Mouse (Mus musculus) right cerebral cortex, adult 2 months (tissue): ENCODE data around the gene Kank4.
"Not testable (repeated sequence)": the region's sequence is repeated elsewhere in the genome, so short reads cannot be mapped to it uniquely, and the experiment has no call there.

ENCODE experiments used
- DNase-seq, 2 experiments: peaks; one replicate each; pipeline ENCODE4 v3.0.0; 2021 to 2022; ENCODE audit warnings: low spot score in 2 of 2

Gene Kank4

DNA sequence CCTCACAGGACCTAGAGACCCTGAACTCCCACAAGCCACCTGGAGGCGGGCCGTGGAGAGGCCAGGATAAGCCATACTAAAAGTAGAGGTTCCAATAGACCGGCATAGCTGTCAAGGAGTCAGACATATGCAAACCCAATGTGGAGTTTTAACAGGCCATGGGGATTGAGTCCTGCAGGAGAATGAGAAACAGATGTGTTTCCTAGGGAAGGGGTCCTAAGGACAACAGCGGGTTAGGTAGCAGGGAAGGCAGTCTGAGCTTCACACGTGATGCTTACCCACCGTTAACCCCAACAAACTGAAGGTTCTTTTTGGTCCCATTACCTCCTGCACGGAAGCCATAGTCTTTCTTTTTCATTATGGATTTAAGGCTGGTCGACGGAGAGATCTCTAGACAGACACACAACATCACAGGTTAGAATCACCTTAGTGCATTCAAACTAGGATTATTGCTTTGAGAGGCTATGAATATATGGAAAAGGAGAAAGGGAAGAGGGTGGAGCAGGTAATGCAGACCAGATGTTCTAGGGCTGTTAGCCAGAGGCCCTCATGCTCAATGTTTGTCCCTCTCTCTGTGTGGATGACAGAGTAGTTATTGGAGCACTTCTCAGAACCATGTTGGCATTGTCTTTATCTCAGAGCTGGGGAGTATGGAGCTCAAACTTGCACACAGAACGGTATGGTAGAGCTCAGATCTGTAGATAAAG is 40.5 kb downstream of the Kank4 start:
- DNase-seq, result no peak

DNA sequence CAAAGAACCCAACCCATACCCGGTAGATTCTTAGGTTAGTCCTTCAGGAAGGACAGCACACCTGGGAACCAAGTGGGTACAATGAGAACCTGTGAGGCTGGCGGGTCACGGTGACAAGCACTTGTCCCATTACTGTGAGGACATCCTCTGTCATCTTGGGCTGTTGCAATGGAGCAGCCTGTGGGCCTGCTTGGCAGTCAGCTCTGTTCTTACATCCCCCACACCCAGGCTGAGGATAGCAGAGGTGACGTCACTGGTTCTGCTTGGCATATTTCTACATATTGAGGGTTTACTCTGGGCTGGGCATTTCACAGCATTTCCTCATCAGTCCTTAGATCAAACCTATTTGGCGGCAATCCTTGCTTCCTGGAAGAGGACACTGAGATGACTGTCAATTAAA is 43.6 kb downstream of the Kank4 start:
- DNase-seq, result no peak

DNA sequence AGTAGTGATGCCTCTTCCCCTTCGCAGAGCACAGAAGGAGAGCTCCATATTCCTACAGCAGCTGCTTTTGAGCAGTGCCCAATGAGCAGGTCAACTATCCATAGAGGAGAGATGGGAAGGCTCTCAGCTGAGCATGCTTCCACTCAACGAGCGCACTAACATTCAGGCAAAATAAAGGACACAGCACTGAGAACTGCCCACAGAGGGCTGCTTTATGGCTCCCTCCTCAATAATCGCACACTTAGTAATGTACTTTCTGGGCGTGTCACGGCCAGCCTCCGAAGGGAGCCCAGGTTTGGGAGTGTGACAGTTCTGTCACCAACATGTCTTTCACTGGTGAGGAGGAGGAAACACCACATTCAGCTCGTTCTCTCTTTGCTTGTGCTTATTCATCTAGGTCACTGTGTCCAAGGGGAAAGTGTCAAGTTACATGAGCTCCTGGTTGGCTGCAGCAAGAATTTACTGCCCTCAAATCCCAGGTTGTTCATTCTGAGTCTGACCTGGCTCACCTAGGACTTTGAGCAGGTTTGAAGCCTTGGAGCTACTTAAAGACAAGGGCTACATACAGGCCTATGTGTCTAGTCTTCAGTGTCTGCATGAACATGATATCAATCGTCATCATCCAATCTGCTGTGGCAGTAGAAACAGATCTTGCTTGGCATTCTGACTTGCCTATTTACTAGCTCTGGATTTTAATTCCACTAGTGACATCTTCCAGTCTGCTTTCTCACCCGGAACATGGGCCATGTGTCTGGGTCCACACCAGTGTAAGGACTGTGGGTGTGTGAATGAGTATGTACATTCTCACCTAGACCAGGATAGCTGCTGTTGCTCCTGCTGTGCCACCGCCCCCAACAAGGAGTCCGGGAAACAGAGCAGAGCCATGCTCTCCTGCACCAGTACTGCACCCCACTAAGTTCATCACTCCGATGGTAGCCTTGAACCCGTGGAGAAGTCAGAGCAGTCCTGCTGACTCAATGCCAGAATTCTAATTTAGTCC is 49.9 kb downstream of the Kank4 start:
- DNase-seq, result no peak

DNA sequence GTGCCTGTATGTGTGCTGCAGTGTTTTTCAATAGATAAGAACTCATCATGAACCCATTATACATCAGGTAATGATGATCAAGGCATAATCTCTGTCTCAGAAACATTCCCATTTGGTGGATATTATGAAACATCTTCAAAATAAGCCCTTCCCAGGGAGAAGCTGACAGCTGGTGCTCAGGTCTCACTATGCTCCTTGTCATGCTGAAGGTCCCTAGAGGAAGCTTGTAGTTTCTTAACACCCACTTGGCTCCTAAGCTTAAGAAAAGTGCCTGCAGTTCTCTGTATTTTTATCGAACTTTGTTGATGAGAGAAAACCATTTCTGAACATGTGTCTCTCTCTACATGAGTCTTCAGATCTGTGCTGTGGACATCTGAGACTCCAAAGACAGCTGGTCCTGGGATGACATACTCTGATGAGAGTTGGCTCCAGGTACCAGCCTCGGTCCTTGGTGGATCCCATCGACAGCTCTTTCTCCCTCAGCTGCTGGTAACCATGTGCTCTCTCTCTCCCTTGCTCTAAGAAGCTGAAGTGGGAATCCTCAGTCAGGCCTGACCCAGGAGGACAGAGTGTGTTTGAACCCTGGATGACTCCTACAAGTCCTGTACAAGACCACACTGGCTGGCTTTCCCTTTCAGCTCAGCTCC is 58.3 kb downstream of the Kank4 start:
- no peak for DNase-seq

DNA sequence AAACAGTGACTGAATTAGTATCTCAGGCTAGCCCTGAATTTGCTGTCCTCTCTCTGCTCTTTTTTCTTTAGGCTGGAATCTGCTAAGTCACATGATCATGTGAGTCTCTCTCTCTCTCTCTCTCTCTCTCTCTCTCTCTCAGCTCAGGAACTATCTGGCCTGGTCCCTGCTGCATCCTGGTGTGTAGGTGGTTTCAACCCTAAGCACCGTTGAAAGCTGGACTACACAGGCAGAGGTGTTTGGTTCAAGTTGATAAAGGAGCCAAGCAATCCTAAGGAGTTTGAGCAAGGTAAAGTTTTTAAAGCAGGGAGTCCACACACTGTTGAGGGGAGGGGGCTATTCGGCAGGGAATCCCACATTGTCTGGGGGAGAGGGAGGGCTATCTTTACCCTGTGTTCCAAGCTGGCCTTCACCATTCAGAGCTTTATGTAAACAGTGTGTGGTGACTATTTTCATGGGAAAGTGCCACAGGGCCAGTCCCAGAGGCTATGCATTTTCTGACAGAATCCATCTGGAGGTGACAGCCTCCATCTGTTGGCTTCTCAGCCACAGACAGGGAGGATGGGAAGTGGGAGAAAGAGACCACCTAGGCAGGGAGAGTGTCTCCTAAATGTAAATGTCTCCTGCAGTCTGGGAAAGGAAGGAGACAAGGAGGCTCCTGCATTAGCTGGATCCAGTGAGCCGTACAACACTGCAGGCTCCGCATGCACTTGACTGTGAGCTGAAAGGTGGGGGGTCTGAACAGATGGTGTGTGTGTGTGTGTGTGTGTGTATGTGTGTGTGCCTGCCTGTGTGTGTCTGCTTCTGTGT is 59.1 kb downstream of the Kank4 start:
- no peak for DNase-seq

DNA sequence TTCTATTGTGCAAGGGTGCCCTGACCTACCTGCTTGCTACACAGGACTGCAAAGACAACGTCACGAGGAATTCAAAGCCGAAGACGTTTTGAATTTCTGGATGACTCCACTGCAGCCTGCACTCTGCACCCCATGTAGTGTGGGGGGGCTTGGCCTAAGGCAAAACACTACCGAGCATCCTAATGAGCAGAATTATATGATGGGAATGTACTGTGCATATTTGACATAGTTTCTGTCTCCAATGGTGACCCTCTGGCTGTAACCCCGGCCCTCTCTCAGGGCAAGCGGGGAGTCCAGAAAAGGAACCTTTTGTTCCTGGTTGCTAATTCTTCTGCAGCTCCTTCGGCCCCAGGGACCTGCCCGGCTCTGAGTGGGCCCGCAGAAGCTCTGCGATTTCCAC is 61.2 kb downstream of the Kank4 start:
- no peak for DNase-seq

DNA sequence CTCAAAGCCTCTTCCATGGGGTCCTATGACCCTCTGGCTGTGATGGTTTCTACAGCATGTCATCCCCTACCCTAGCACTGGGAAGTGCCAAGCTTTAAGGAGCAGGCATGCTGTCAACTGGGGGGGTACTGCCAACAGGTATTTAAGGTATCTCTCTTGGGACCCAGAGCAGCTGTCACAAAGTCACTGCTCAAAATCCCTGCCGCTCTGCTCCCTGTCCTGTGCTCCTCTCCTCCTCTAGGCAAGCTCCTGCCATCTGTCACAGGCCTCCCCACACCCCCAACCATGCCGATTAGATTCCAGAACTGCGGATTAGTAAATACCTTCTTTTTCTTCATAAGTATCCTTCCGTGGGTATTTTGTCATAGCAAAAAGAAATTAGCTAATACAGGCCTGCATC is 62.9 kb downstream of the Kank4 start:
- DNase-seq, result no peak

DNA sequence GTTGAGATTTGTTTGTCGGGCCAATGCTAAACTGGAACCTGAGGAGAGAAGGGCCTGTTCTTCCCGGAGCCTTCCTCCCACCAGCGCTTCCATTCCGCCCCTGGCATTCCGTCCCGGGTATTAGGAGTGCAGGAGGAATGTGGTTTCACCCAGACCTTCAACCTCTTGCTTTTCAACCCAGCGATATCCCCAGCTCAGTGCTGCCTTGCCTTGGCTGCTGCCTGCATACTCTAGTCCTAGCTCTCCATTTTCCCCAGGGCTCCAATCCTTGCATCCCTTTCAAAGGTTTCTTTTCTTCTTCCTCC is 73.5 kb downstream of the Kank4 start:
- no peak for DNase-seq

DNA sequence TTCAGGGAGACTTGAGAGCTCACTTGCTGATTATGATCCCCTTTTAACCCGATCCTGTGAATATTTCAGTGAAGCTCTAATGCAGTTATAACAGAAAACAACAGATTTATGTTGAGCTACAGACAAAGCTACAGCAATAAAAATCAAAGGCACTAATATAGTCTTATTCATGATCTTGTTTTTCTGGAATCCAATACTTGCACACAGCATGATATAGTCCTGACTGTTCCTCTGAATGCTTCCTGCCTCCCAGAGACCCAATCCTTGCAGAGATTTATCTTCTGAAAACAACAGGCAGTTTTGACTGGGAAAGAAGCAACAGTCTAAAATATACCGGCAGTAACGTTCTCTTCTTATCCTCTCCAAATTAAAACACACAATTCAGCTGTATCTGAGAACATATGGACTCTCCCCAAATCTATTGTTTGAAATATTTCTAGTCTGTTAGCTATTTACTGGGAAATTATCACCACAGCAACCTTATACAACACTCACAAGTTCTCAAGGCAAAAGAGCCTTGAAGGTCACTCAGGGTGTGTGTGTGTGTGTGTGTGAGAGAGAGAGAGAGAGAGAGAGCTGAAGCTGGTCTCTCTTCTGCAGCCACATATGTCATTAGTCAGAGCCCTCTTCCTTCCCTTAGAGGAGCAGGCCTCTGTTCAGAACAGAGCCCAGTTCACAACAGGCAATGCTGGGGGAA is 74.0 kb downstream of the Kank4 start:
- DNase-seq, result no peak

DNA sequence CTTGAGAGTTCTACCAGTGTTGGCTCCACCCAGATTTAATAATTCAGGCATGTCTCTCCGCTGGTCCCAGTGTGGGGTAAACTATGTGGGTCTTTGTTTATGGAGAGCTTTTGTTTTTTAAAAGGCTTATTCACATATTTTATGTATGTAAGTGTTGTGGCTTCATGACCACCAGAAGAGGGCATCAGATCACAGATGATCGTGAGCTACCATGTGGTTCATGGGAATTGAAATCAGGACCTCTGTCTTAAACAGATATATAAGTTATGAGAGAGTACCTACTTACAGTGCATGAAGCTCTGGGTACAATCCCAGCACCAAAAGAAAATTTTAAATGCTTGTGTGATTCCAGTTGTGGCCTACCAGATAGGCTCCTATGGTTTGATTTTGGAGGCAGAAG is 77.6 kb downstream of the Kank4 start:
- peak in 1 of 2 experiments; percentile 3 for DNase-seq

DNA sequence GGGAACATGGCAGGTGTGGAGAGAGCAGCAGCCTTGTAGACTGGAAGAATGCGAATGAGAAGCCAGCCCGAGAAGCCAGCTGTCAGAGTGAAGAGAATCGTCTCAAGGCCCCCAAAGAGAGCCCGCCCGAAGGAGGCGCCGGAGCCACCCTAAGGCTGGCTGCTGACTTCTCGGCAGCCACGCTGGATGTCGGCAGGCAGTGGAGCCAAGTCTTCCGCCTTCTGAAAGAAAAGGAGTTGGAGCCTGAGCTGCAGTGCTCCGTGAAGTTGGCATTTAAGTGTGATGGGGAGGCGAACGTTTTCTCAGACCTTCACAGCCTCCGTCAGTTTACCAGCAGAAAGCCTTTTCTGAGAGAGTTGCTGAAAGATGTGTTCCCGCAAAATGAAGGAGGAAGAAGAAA is 83.7 kb downstream of the Kank4 start:
- DNase-seq, result no peak

DNA sequence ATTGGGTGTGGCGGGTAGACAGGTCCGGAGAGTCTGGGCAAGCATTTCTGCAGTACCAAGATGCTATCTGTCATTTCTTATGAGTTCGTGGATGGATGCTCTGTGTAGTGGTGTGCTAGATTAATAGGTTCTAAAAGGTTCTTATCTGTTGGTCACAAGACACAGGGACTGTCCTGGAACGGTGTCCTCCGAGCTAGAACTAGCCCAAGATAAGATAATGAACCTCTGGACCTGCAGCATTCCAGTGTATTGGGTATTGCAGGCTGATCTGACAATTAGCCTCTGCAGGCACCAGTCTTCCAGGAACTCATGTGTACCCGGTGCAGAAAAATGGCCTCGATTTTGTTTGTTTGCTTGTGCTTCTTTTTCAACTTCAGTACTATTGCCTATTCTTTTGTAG is 88.6 kb downstream of the Kank4 start:
- DNase-seq, result no peak

DNA sequence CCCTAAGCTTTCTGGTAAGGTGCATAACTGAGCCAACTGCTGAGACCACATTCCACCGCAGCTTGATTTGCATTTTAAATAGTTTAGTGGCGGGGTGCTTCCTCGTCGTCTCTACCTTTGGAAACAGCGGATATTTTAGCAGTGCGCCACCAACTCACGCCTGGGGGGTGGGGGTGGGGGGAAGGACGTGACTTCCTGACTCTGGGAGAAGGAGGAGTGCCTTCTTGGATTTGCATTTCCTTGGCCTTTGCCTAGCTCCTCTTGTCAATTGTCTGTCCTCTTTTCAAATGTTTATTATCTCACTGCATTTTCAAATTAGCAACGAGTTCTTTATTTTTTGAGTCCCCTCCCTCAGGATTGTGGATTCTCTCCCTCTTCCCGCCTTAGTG is 89.4 kb downstream of the Kank4 start:
- no peak for DNase-seq

DNA sequence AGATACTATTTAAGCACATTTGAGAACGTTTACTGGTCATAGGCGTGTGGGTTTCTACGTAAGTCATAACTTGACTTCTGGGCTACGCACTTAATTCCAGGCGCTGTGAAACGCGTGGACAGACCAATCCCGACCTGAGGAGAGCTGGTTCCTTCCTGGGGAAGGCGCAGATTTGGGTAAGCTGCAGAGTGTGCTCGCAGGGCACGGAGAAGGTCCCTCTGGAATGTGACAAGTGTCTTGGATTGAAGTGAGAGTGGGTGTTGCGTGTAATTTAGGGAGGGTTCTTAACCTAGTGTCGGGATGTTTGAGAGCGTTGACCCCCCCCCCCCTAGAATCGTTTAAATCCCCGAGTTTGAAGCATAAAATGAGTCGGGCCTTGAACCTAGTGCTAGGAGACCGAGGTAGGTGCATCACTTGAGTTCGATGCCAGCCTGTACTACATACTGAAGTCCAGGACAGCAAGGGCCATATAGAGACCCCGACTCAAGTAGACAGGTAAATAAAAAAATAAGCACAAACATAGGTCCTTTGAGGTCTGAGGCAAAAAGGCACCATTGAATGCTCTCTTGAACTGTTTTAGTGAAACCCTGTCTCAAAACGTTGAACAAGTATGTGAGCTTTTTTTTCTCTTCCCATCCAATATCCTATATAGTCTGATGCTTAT is 89.9 kb downstream of the Kank4 start:
- no peak for DNase-seq

DNA sequence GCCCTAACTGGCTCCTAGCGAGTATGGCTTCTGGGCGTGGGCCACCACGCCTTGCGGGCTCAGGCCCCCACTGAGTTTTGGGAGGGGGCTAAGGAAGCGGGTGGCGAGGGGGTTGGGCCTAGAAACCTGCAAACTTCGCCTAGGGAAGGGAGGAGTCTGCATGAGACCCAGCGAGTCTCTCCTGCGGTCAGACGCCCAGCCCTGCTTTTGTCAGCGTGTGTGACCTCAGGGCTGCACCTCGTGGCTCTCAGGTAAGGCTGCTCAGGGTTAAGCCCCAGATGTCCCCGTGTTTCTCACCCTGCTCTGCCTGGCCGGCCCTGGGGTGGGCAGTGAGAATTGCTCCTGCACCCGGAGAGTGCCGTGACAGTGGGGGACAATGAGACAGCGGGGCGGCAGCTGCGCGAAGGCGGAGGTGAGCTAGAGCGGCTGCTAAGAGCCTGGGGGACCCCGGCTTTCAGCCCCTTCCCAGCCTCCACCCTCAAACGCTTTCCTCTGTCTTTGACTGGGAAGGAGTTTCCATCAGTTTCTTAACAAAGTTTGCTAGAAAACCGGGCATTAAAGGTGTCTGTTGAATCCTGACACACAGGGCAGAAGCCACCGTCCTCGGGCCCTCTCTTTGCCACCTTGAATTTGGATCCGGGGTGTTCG is 90.6 kb downstream of the Kank4 start, which contains the start of gene L1td1:
L1td1 (plus strand) TSS at position 145 of the 648 bp plus-strand sequence.
- no peak for DNase-seq

DNA sequence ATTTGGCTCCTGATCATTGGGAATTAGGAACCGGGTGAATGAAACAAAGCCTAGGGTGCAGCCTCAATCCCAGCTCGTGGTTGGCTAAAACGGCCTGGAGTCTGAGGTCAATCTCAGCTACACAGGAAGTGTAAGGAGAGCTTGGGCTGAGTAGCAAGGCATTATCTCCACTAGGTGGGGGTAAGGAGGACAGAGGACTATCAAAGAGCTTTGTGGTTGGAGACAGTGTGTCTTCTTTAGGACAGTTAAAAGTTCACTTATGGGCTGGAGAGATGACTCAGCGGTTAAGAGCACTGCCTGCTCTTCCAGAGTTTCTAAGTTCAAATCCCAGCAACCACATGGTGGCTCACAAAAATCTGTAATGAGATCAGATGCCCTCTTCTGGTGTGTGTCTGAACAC is 91.9 kb downstream of the Kank4 start:
- DNase-seq, result no peak

DNA sequence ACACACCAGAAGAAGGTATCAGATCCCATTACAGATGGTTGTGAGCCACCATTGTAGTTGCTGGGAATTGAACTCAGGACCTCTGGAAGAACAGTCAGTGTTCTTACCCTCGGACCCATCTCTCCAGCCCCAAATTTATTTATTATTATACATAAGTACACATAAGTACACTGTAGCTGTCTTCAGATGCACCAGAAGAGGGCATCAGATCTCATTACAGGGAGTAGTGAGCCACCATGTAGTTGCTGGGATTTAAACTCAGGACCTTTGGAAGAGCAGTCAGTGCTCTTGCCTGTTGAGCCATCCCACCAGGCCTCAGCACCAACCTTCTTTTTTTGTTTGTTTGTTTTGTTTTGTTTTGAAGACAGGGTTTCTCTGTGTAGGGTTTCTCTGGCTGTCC is 92.7 kb downstream of the Kank4 start:
- DNase-seq, result not testable (repeated sequence)

DNA sequence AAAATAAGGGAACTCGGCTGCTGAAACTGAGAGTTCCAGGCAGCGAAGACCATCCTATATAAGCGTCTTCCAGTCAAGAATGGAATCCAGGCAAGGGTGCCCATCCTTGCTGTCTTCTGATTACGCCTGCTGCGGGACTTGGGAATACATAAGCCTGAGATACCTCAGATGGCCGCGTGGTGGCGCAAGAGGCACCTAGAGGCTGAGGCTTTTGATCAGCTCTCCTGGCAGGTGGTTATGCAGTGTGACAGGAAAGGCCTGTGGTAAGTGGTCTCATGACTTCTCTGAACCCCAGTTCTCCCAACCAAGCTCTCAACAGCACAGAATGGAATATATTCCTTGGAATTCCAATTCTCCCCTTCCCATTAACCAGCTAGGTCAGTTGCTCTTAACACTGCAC is 94.9 kb downstream of the Kank4 start:
- DNase-seq, result peak; percentile 59 to 67

DNA sequence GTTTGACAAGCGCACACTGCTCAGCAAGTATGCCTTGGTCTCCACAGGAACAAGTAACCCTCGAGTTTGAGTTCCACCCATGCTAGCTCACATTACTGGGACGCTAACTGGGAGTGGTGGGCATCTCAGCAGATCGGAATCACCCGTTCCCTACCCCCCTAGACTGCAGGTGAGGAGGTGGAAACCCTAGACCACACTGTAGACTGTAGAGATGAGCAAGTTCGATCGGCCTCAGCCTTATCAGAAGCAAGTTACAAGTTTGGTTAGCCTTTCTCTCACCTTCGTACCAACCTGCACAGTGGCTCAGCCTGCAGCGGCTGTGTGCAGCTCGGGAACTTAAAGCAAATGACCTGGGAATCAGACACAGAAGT is 98.8 kb downstream of the Kank4 start:
- DNase-seq, result no peak
